Mouse (Mus musculus): ENCODE data around the gene Sacs.

Sacs gene

GRCm38 (mm10) chr14:61160920-61161319, 22.7 kb downstream of the Sacs start:
- DNase-seq (ENCODE audit: low read depth, low spot score) = no peak

- DNase-seq (ENCODE audit: low read depth, low spot score) = no peak
These were observed 23.4 kb downstream of the Sacs start for GRCm38 (mm10) chr14:61161367-61162334.

GRCm38 (mm10) chr14:61164461-61164860, 26.2 kb downstream of the Sacs start:
- no peak for DNase-seq (ENCODE audit: low read depth, low spot score)

GRCm38 (mm10) chr14:61165929-61166328, 27.7 kb downstream of the Sacs start:
- no peak for DNase-seq (ENCODE audit: low read depth, low spot score)

- peak; percentile 5 for DNase-seq (ENCODE audit: low read depth, low spot score)
These were observed 33.2 kb downstream of the Sacs start for GRCm38 (mm10) chr14:61171261-61171970.

- peak; percentile 100 for DNase-seq (ENCODE audit: low read depth, low spot score)
These were observed 34.4 kb downstream of the Sacs start for GRCm38 (mm10) chr14:61172548-61173158.

GRCm38 (mm10) chr14:61173229-61173628, 35.0 kb downstream of the Sacs start:
- DNase-seq (ENCODE audit: low read depth, low spot score) = peak; percentile 84

GRCm38 (mm10) chr14:61191904-61192303, 53.6 kb downstream of the Sacs start:
- no peak for DNase-seq (ENCODE audit: low read depth, low spot score)

- DNase-seq (ENCODE audit: low read depth, low spot score) = no peak
These were observed 54.1 kb downstream of the Sacs start for GRCm38 (mm10) chr14:61192326-61192725.

GRCm38 (mm10) chr14:61194416-61194815, 56.2 kb downstream of the Sacs start:
- DNase-seq (ENCODE audit: low read depth, low spot score) = no peak

GRCm38 (mm10) chr14:61210111-61210510, 71.9 kb downstream of the Sacs start:
- no peak for DNase-seq (ENCODE audit: low read depth, low spot score)

GRCm38 (mm10) chr14:61211754-61212153, 73.5 kb downstream of the Sacs start:
- no peak for DNase-seq (ENCODE audit: low read depth, low spot score)

GRCm38 (mm10) chr14:61221166-61221565, 82.9 kb downstream of the Sacs start:
- DNase-seq (ENCODE audit: low read depth, low spot score) = no peak

GRCm38 (mm10) chr14:61222506-61222905, 84.2 kb downstream of the Sacs start:
- DNase-seq (ENCODE audit: low read depth, low spot score) = no peak

- DNase-seq (ENCODE audit: low read depth, low spot score) = no peak
These were observed 85.5 kb downstream of the Sacs start for GRCm38 (mm10) chr14:61223740-61224139.

- DNase-seq (ENCODE audit: low read depth, low spot score) = no peak
These were observed 86.3 kb downstream of the Sacs start for GRCm38 (mm10) chr14:61224387-61225077.

- no peak for DNase-seq (ENCODE audit: low read depth, low spot score)
These were observed 87.9 kb downstream of the Sacs start for GRCm38 (mm10) chr14:61226151-61226550.

GRCm38 (mm10) chr14:61229763-61230162, 91.5 kb downstream of the Sacs start:
- DNase-seq (ENCODE audit: low read depth, low spot score) = no peak

GRCm38 (mm10) chr14:61230179-61230578, 91.9 kb downstream of the Sacs start:
- no peak for DNase-seq (ENCODE audit: low read depth, low spot score)

GRCm38 (mm10) chr14:61232016-61232568, 93.8 kb downstream of the Sacs start:
- no peak for DNase-seq (ENCODE audit: low read depth, low spot score)

GRCm38 (mm10) chr14:61235846-61236474, 97.7 kb downstream of the Sacs start:
- DNase-seq (ENCODE audit: low read depth, low spot score) = no peak
